Mouse (Mus musculus): ENCODE results near the gene Kif27. TPM values are rescaled to one million over a fixed set of nuclear protein-coding genes. Genes with fewer than 3 reads are reported as not detected.

Kif27 gene
- total and polyA plus RNA-seq, 3 experiments: not detected

DNA sequence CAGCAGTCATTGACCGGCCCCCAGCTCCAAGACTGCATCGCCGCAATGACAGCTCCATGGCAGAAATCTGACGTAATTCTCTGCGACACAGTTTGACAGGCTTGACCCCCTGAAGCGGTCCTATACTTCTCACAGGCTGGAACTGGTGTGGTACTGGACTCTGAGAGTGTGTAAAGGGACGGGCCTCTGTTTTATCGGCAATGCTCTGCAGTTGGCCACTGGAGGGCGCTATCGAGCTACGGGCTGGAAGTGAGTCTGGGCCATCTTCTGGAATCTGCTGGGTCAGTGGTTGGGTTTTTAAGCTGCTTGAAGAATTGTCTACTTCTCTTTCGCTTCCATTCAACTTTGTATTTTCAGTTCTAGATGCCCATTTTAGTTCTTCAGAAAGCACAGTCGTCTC, 71.1 kb downstream of the Kif27 start:
- TF ChIP-seq ETS1 (conservative IDR thresholded peaks at IDR 0.05; ENCODE audit: low read depth, low read length): no peak
- TF ChIP-seq USF2 (conservative IDR thresholded peaks at IDR 0.05; ENCODE audit: low read depth, low read length): no peak
- TF ChIP-seq POLR2A (IDR thresholded peaks at IDR 0.05; ENCODE audit: low read depth, low read length): no peak
- TF ChIP-seq POLR2AphosphoS2 (IDR thresholded peaks at IDR 0.05; ENCODE audit: low read depth, low read length): no peak
- TF ChIP-seq PAX5 (IDR thresholded peaks at IDR 0.05; ENCODE audit: low read length): no peak
- TF ChIP-seq ZMIZ1 (IDR thresholded peaks at IDR 0.05; ENCODE audit: low read depth, low read length): no peak
- no peak for TF ChIP-seq KAT2A (IDR thresholded peaks at IDR 0.05; ENCODE audit: insufficient replicate concordance, low read length)
- no peak for TF ChIP-seq TCF12 (IDR thresholded peaks at IDR 0.05; ENCODE audit: low read depth, low read length)
- TF ChIP-seq EP300 (IDR thresholded peaks at IDR 0.05; ENCODE audit: low read length): no peak
- TF ChIP-seq SIN3A (IDR thresholded peaks at IDR 0.05; ENCODE audit: low read length): no peak
- TF ChIP-seq ZC3H11A (IDR thresholded peaks at IDR 0.05; ENCODE audit: low read depth, low read length): peak; percentile 46
- no peak for TF ChIP-seq BHLHE40 (IDR thresholded peaks at IDR 0.05; ENCODE audit: low read depth, low read length)
- no peak for TF ChIP-seq MEF2A (IDR thresholded peaks at IDR 0.05; ENCODE audit: borderline replicate concordance, low read depth, low read length)
- TF ChIP-seq IRF4 (IDR thresholded peaks at IDR 0.05; ENCODE audit: low read depth, low read length): no peak
- TF ChIP-seq MXI1 (IDR thresholded peaks at IDR 0.05; ENCODE audit: low read depth, low read length): no peak
- no peak for TF ChIP-seq JUND (conservative IDR thresholded peaks at IDR 0.05; ENCODE audit: low read depth, low read length)
- TF ChIP-seq RAD21 (IDR thresholded peaks at IDR 0.05; ENCODE audit: low read depth, low read length): peak; percentile 88
- TF ChIP-seq MAFK (IDR thresholded peaks at IDR 0.05; ENCODE audit: insufficient replicate concordance, low read length): no peak
- 0 out of 2 replicates have a peak, but pooled peaks have one; percentile 19 for TF ChIP-seq MYC (IDR thresholded peaks at IDR 0.05; ENCODE audit: low read depth, low read length)
- no peak for TF ChIP-seq CHD2 (IDR thresholded peaks at IDR 0.05; ENCODE audit: low read length)
- no peak; the same call in 1 of the 2 replicates for TF ChIP-seq HCFC1 (IDR thresholded peaks at IDR 0.05; ENCODE audit: low read depth, low read length)
- TF ChIP-seq SMC3 (IDR thresholded peaks at IDR 0.05; ENCODE audit: low read depth, low read length): peak; percentile 92
- TF ChIP-seq CTCF (conservative IDR thresholded peaks at IDR 0.05 in 1 of 2, IDR thresholded peaks at IDR 0.05 in 1 of 2; ENCODE audit: low read depth in 2 of 2, low read length in 2 of 2): peak; percentile 92 to 95
- TF ChIP-seq GABPA (IDR thresholded peaks at IDR 0.05; ENCODE audit: insufficient replicate concordance, low read depth, low read length): no peak
- TF ChIP-seq RCOR1 (conservative IDR thresholded peaks at IDR 0.05; ENCODE audit: low read depth, low read length): no peak
- TF ChIP-seq ELF1 (IDR thresholded peaks at IDR 0.05; ENCODE audit: low read depth, low read length): no peak
- no peak for TF ChIP-seq ZKSCAN1 (IDR thresholded peaks at IDR 0.05; ENCODE audit: borderline replicate concordance, low read depth, low read length)
- no peak for TF ChIP-seq NELFE (IDR thresholded peaks at IDR 0.05; ENCODE audit: low read depth, low read length)
- no peak for TF ChIP-seq USF1 (IDR thresholded peaks at IDR 0.05; ENCODE audit: low read depth, low read length)
- no peak for TF ChIP-seq JUN (IDR thresholded peaks at IDR 0.05; ENCODE audit: insufficient read depth, low read depth, low read length)
- TF ChIP-seq CHD1 (IDR thresholded peaks at IDR 0.05; ENCODE audit: low read depth, low read length): no peak
- no peak for TF ChIP-seq UBTF (IDR thresholded peaks at IDR 0.05; ENCODE audit: low read depth, low read length)
- TF ChIP-seq MAX (IDR thresholded peaks at IDR 0.05; ENCODE audit: low read length): no peak
- in situ Hi-C loops (cut with MboI; ENCODE audit: low pct_ligation_motif_present, low pct_unique_long_range_greater_than_20kb, low sequenced_read_pairs): no loop called here

More for the DNA sequence above, 71.1 kb downstream of the Kif27 start:
- H3K4me2 ChIP-seq (ENCODE audit: insufficient read depth, low read depth, poor library complexity, severe bottlenecking): no peak overlapping the region
- H3K4me1 ChIP-seq (ENCODE audit: control insufficient read depth in 1 of 2, insufficient read depth in 2 of 2): peaks cover 4 to 5% of the 10 kb centered on the region in 2 experiments; a peak in 2 of 4 replicates
- dilution Hi-C loops (cut with MboI; ENCODE audit: extremely low pct_ligation_motif_present, extremely low pct_unique_long_range_greater_than_20kb, low sequenced_read_pairs): no loop called here
- H3K27ac ChIP-seq (ENCODE audit: insufficient read depth, low read depth): no peak overlapping the region
- no peaks in the 10 kb centered on the region for H3K36me3 ChIP-seq (replicated peaks in 1 of 2; ENCODE audit: control insufficient read depth in 1 of 2, insufficient read depth in 1 of 2, low read length in 1 of 2)
- no peaks in the 10 kb centered on the region for H3K79me2 ChIP-seq (replicated peaks; ENCODE audit: control insufficient read depth, extremely low read depth, insufficient read depth, poor library complexity, severe bottlenecking)
- no peaks in the 10 kb centered on the region for H3K9me3 ChIP-seq (replicated peaks; ENCODE audit: low read length)
- H3K27me3 ChIP-seq (replicated peaks): no peaks in the 10 kb centered on the region
- H3K4me3 ChIP-seq (replicated peaks in 1 of 3; ENCODE audit: low read depth in 2 of 3, low read length in 2 of 3, poor library complexity in 1 of 3): no peak overlapping the region
- no peak overlapping the region for H3K9ac ChIP-seq (ENCODE audit: insufficient read depth, low read depth)
- DNase-seq (ENCODE audit: extremely low read depth): peak; percentile 72

All from CH12.LX (cell line).